Mouse (Mus musculus): ENCODE data around the gene Siva1. TPM values are rescaled to one million over a fixed set of nuclear protein-coding genes. Genes with fewer than 3 reads are reported as not detected.

Siva1 gene
- total and polyA plus RNA-seq, 2 experiments from 2014 or later = 34.8 to 62.2 TPM

DNA sequence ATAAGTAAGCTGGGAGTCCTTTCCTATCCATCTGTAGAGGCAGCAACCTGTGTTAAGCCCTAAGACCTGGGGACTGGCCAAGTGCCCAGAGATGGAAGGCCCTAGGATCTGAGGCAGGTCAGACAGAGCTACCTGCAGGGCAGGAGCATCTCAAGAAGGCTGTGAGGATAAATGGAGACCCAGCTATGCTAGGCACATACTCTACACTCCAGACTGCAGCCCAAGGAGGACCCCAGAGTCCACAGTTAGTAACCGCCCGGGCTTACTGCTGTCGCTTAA lies 16.8 kb downstream of the Siva1 start:
- 43% methylated on average over 3 of the region's 3 CpGs for WGBS
- Histone ChIP-seq H3K4me1 (ENCODE audit: insufficient read depth, low read length) (peaks cover 37% of the 10 kb centered on the region), H3K36me3 (ENCODE audit: insufficient read depth, low read length) (peaks cover 39% of the 10 kb centered on the region), H3K9ac (replicated peaks; ENCODE audit: low read length) (0 out of 2 replicates have a peak overlapping the region, but pooled peaks have one; percentile 1), H3K27ac (peak overlapping the region; percentile 22), H3K4me2 (ENCODE audit: low read depth, low read length) (no peak overlapping the region), H3K4me3 (ENCODE audit: low read length) (no peak overlapping the region), H3K9me3 (ENCODE audit: low read length) (no peaks in the 10 kb centered on the region), H3K27me3 (ENCODE audit: insufficient read depth, low read length) (no peaks in the 10 kb centered on the region)
- no peak for TF ChIP-seq CTCF (IDR thresholded peaks at IDR 0.05; ENCODE audit: low read depth)
- ATAC-seq = no peak
- no peak for DNase-seq (ENCODE audit: low spot score)

DNA sequence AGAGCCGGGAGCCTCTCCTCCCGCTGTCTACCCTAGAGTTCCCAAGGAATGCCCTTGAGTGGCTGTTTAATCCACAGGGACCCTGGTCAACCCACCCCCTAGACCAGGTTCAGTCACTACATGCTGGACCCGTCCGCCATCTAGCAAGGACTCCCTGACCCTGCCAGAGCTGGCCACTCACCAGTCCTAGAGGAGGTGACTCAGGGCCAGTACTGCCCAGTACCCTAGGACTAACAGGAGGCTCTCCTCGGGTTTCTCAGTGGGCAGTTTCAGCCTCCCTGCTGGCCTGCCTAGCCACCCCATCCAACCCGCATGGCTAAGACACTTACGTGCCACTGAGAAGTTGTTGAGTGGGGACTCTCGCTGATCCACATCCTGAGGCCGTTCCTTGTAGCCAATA lies 17.4 kb downstream of the Siva1 start:
- DNase-seq (ENCODE audit: low spot score) = no peak
- Histone ChIP-seq H3K4me2 (ENCODE audit: low read depth, low read length) (no peak overlapping the region), H3K4me3 (ENCODE audit: low read length) (no peak overlapping the region), H3K27ac (no peak overlapping the region; the same call in 1 of the 2 replicates), H3K9me3 (ENCODE audit: low read length) (no peaks in the 10 kb centered on the region), H3K9ac (replicated peaks; ENCODE audit: low read length) (no peak overlapping the region), H3K27me3 (ENCODE audit: insufficient read depth, low read length) (no peaks in the 10 kb centered on the region), H3K4me1 (ENCODE audit: insufficient read depth, low read length) (peaks cover 40% of the 10 kb centered on the region), H3K36me3 (ENCODE audit: insufficient read depth, low read length) (peaks cover 34% of the 10 kb centered on the region)
- no peak for TF ChIP-seq CTCF (IDR thresholded peaks at IDR 0.05; ENCODE audit: low read depth)
- WGBS = 63% methylated on average over 9 of the region's 9 CpGs
- ATAC-seq = no peak

GRCm38 (mm10) chr12:112663303-112663702 lies 18.8 kb downstream of the Siva1 start:
- ATAC-seq = no peak
- no peak for TF ChIP-seq CTCF (IDR thresholded peaks at IDR 0.05; ENCODE audit: low read depth)
- no peaks in the 10 kb centered on the region for H3K9me3 ChIP-seq (ENCODE audit: low read length)

DNA sequence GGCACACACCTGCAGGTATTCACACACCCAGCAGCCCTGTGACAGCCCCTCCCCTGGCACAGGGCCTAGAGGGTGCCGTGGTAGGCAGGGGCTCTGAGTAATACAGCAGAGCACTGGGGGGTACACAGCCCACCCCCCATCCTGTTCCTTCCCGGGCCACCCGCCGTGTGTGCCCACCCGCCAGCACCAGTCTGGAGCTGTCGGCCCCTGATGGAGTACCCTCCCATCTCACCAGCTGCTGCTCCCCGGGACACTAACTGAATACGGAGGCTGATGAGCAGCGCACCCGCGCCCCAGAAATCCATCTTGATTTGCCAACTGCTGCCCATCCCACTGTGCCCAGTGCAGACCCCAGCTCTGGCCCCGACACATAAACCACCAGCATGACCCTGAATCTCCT lies 19.2 kb downstream of the Siva1 start:
- DNase-seq (ENCODE audit: low spot score) (no peak), ATAC-seq (peak; percentile 14; the same call in 1 of the 2 replicates)
- Histone ChIP-seq H3K36me3 (ENCODE audit: insufficient read depth, low read length) (peaks cover 31% of the 10 kb centered on the region), H3K9ac (replicated peaks; ENCODE audit: low read length) (0 out of 2 replicates have a peak overlapping the region, but pooled peaks have one; percentile 13), H3K27ac (peak overlapping the region; percentile 82), H3K27me3 (ENCODE audit: insufficient read depth, low read length) (no peaks in the 10 kb centered on the region), H3K4me3 (ENCODE audit: low read length) (no peak overlapping the region), H3K9me3 (ENCODE audit: low read length) (no peaks in the 10 kb centered on the region), H3K4me1 (ENCODE audit: insufficient read depth, low read length) (peaks cover 46% of the 10 kb centered on the region), H3K4me2 (ENCODE audit: low read depth, low read length) (peak overlapping the region; percentile 24; the same call in 1 of the 2 replicates)
- TF ChIP-seq CTCF (IDR thresholded peaks at IDR 0.05; ENCODE audit: low read depth) = no peak
- WGBS = 19% methylated on average over 12 of the region's 12 CpGs

More at GRCm38 (mm10) chr12:112663303-112663702, 18.8 kb downstream of the Siva1 start:
- peaks cover 33% of the 10 kb centered on the region for H3K36me3 ChIP-seq (ENCODE audit: insufficient read depth, low read length)
- H3K4me3 ChIP-seq (ENCODE audit: low read length) = no peak overlapping the region
- peak overlapping the region; percentile 82 for H3K27ac ChIP-seq
- DNase-seq (ENCODE audit: low spot score) = no peak
- no peaks in the 10 kb centered on the region for H3K27me3 ChIP-seq (ENCODE audit: insufficient read depth, low read length)
- H3K4me1 ChIP-seq (ENCODE audit: insufficient read depth, low read length) = peaks cover 46% of the 10 kb centered on the region
- 47% methylated on average over 11 of the region's 11 CpGs for WGBS
- H3K4me2 ChIP-seq (ENCODE audit: low read depth, low read length) = 0 out of 2 replicates have a peak overlapping the region, but pooled peaks have one; percentile 24
- 0 out of 2 replicates have a peak overlapping the region, but pooled peaks have one; percentile 13 for H3K9ac ChIP-seq (replicated peaks; ENCODE audit: low read length)

DNA sequence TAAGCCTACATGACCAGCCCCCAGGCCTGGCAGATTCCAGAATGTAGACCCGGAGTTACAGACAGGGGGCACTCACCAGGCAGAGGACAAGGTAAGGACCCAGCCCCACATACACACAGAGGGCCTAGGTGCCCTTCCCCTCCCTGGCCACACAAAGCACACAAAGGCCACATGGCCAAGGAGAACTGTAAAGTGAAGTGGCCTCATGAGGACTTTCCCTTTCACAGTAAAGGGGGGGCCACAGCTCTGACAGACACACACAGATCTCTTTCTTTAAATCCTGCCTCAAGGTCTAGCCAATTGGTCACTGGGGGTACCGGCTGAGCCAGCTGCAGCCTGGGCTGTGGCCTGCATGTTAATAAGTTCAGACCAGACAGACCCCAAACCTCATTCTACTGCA lies 19.6 kb downstream of the Siva1 start:
- 8% methylated on average over 2 of the region's 2 CpGs for WGBS
- Histone ChIP-seq H3K4me1 (ENCODE audit: insufficient read depth, low read length) (peaks cover 46% of the 10 kb centered on the region), H3K9ac (replicated peaks; ENCODE audit: low read length) (0 out of 2 replicates have a peak overlapping the region, but pooled peaks have one; percentile 13), H3K27ac (peak overlapping the region; percentile 82), H3K36me3 (ENCODE audit: insufficient read depth, low read length) (peaks cover 31% of the 10 kb centered on the region), H3K4me2 (ENCODE audit: low read depth, low read length) (peak overlapping the region; percentile 24; the same call in 1 of the 2 replicates), H3K9me3 (ENCODE audit: low read length) (no peaks in the 10 kb centered on the region), H3K27me3 (ENCODE audit: insufficient read depth, low read length) (no peaks in the 10 kb centered on the region), H3K4me3 (ENCODE audit: low read length) (no peak overlapping the region)
- peak; percentile 74 for DNase-seq (ENCODE audit: low spot score)
- peak; percentile 70 for ATAC-seq
- no peak; the same call in 1 of the 2 replicates for TF ChIP-seq CTCF (IDR thresholded peaks at IDR 0.05; ENCODE audit: low read depth)

DNA sequence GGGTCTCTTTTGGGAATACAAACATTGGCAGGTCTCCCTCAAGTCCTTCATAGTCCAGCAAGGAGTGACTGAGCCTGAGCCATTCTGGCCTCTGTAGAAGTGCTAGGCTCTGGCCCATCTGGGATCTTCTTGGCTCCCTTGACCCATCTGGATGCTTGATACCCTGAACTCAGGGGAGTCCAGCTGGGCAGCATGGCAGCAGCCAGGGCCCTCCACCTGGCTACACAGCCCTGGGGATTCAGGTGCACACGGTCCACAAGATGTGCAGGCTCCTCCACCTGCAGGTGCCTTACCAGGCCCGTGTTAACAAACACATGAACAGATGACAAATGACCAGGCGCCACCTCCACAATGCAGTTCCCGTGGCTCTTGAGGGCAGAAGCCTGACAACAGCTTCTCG lies 20.2 kb downstream of the Siva1 start:
- H3K27me3 ChIP-seq (ENCODE audit: insufficient read depth, low read length) = no peaks in the 10 kb centered on the region
- peaks cover 46% of the 10 kb centered on the region for H3K4me1 ChIP-seq (ENCODE audit: insufficient read depth, low read length)
- no peak overlapping the region for H3K4me3 ChIP-seq (ENCODE audit: low read length)

DNA sequence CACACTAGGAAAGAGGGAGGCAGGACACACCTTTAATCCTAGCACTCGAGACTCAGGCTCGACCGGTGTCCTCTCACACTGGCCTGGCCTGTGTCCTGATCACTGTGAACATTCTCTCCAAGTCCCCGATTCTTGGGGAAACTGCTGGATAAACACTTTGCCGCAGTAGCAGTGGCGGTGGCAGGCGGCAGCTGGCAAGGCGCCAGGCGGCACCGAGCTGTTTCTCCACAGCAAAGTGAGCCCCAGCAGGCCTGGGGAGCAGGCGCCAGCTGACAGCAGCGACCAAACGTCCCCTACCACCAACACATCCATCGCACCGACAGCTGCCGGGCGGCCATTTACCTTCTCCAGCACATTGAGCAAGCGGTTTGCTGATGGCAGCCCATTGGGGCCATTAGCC lies 21.0 kb downstream of the Siva1 start:
- H3K4me2 ChIP-seq (ENCODE audit: low read depth, low read length) = peak overlapping the region; percentile 21; the same call in 1 of the 2 replicates

More for the DNA sequence above, 20.2 kb downstream of the Siva1 start:
- 21% methylated on average over 5 of the region's 5 CpGs for WGBS
- Histone ChIP-seq H3K27ac (peak overlapping the region; percentile 82), H3K36me3 (ENCODE audit: insufficient read depth, low read length) (peaks cover 30% of the 10 kb centered on the region; the same call in 1 of the 2 replicates), H3K9me3 (ENCODE audit: low read length) (no peaks in the 10 kb centered on the region), H3K4me2 (ENCODE audit: low read depth, low read length) (0 out of 2 replicates have a peak overlapping the region, but pooled peaks have one; percentile 21), H3K9ac (replicated peaks; ENCODE audit: low read length) (peak overlapping the region; percentile 24; the same call in 1 of the 2 replicates)
- no peak for ATAC-seq
- TF ChIP-seq CTCF (IDR thresholded peaks at IDR 0.05; ENCODE audit: low read depth) = no peak
- peak; percentile 34 for DNase-seq (ENCODE audit: low spot score)

More for the DNA sequence above, 21.0 kb downstream of the Siva1 start:
- no peak for TF ChIP-seq CTCF (IDR thresholded peaks at IDR 0.05; ENCODE audit: low read depth)
- Histone ChIP-seq H3K27ac (peak overlapping the region; percentile 82), H3K4me1 (ENCODE audit: insufficient read depth, low read length) (peaks cover 43% of the 10 kb centered on the region), H3K27me3 (ENCODE audit: insufficient read depth, low read length) (no peaks in the 10 kb centered on the region), H3K9me3 (ENCODE audit: low read length) (no peaks in the 10 kb centered on the region), H3K4me3 (ENCODE audit: low read length) (no peak overlapping the region), H3K36me3 (ENCODE audit: insufficient read depth, low read length) (peaks cover 37% of the 10 kb centered on the region), H3K9ac (replicated peaks; ENCODE audit: low read length) (peak overlapping the region; percentile 24; the same call in 1 of the 2 replicates)
- WGBS = 12% methylated on average over 18 of the region's 18 CpGs
- peak; percentile 87 for DNase-seq (ENCODE audit: low spot score)
- ATAC-seq = peak; percentile 3; the same call in 1 of the 2 replicates

Data from hindbrain, postnatal 0 days (tissue).